ENCODE assay signal across 25 mouse cellular contexts in genomic region chr14:34541896-34542295, GRCm38 (mm10). TPM values are rescaled to one million over a fixed set of nuclear protein-coding genes. Genes with fewer than 3 reads are reported as not detected.
DNase-seq lines count a peak whose midpoint lies in the region; ATAC-seq and TF ChIP-seq lines count a peak whose summit lies in the region.
"Had no signal": no experiment of that assay in that cellular context is flagged by ENCODE, and none has a peak within 500 bp of the region (broad histone marks: within the 10 kb centered on the region; RNA-seq: fewer than 3 reads in every experiment).

No protein-coding gene starts in this region.

- peak overlapping the region; percentile 93 for H3K27ac ChIP-seq in heart, adult 2 months
- H3K27ac ChIP-seq in kidney, embryonic 16.5 days (ENCODE audit: low read length): no peak overlapping the region
- H3K27ac ChIP-seq: forebrain, embryonic 12.5 days; left cerebral cortex, adult 2 months; liver, embryonic 14.5 days; neural tube, embryonic 15.5 days had no signal

- no peak for TF ChIP-seq EP300 in heart, adult 2 months (IDR thresholded peaks at IDR 0.05; ENCODE audit: insufficient read depth, low read depth, low read length)

- no peak for TF ChIP-seq CTCF in heart, adult 2 months (IDR thresholded peaks at IDR 0.05)

- H3K27me3 ChIP-seq in heart, adult 2 months (ENCODE audit: control insufficient read depth, insufficient read depth, low read length): no peaks in the 10 kb centered on the region
- no peaks in the 10 kb centered on the region; the same call in 1 of the 2 replicates for H3K27me3 ChIP-seq in kidney, embryonic 16.5 days (ENCODE audit: insufficient read depth, low read length)
- H3K27me3 ChIP-seq: neural tube, embryonic 15.5 days; Patski had no signal

- H3K9ac ChIP-seq in heart, adult 2 months (ENCODE audit: low read depth, low read length): no peak overlapping the region; the same call in 1 of the 2 replicates
- H3K9ac ChIP-seq in kidney, embryonic 16.5 days (replicated peaks; ENCODE audit: low read length): no peak overlapping the region
- H3K9ac ChIP-seq: forebrain, embryonic 12.5 days; liver, embryonic 14.5 days; neural tube, embryonic 15.5 days had no signal

- intact Hi-C loops in heart, adult 2 months (cut with DNase I): no loop called here

- H3K4me3 ChIP-seq in heart, adult 2 months: no peak overlapping the region
- H3K4me3 ChIP-seq in kidney, embryonic 16.5 days (ENCODE audit: low read length): no peak overlapping the region
- H3K4me3 ChIP-seq: forebrain, embryonic 12.5 days; left cerebral cortex, adult 2 months; myocyte; neural tube, embryonic 15.5 days had no signal

- peaks cover 28% of the 10 kb centered on the region for H3K36me3 ChIP-seq in heart, adult 2 months (ENCODE audit: control insufficient read depth, insufficient read depth, low read length)
- no peaks in the 10 kb centered on the region for H3K36me3 ChIP-seq in kidney, embryonic 16.5 days (ENCODE audit: insufficient read depth, low read length)
- H3K36me3 ChIP-seq: forebrain, embryonic 12.5 days; neural tube, embryonic 15.5 days had no signal

- no peak for TF ChIP-seq POLR2A in heart, adult 2 months (IDR thresholded peaks at IDR 0.05; ENCODE audit: insufficient read depth, low read depth, low read length)

- H3K4me1 ChIP-seq in heart, adult 2 months (ENCODE audit: control insufficient read depth, insufficient read depth, low read length): peaks cover 13% of the 10 kb centered on the region
- peaks cover 4% of the 10 kb centered on the region for H3K4me1 ChIP-seq in kidney, embryonic 16.5 days (ENCODE audit: insufficient read depth, low read length)
- H3K4me1 ChIP-seq: neural tube, embryonic 15.5 days had no signal

- 49% methylated on average over 5 of the region's 5 CpGs for WGBS in heart, adult 2 months
- 79% methylated on average over 5 of the region's 5 CpGs for WGBS in kidney, embryonic 16.5 days

- ATAC-seq in kidney, embryonic 16.5 days (ENCODE audit: low FRiP score, low TSS enrichment): no peak
- ATAC-seq: inflammation-experienced regulatory T-cells, adult 6 months; Patski had no signal

- H3K79me2 ChIP-seq in heart, adult 2 months (replicated peaks; ENCODE audit: control insufficient read depth, insufficient read depth, low read length): no peaks in the 10 kb centered on the region

- no peak overlapping the region for H3K4me2 ChIP-seq in kidney, embryonic 16.5 days (replicated peaks; ENCODE audit: low read depth, low read length)
- H3K4me2 ChIP-seq: forebrain, embryonic 12.5 days; neural tube, embryonic 15.5 days had no signal

- no peaks in the 10 kb centered on the region for H3K9me3 ChIP-seq in kidney, embryonic 16.5 days (ENCODE audit: low read length)
- H3K9me3 ChIP-seq: forebrain, embryonic 12.5 days; neural tube, embryonic 15.5 days had no signal

- DNase-seq in heart, adult 2 months: no peak
- DNase-seq in heart, adult 8-10 months (ENCODE audit: low spot score): no peak
- peak; percentile 38 for DNase-seq in kidney, adult 11 months
- peak; percentile 22 for DNase-seq in R1 (ENCODE audit: low read depth, low spot score)
- peak; percentile 63 for DNase-seq in skeletal muscle tissue, adult 2 months (ENCODE audit: low read depth, low spot score)
- no peak for DNase-seq in retina, embryonic 14.5 days (ENCODE audit: low spot score)
- DNase-seq in embryo, embryonic 9.5 days (ENCODE audit: extremely low spot score): no peak
- DNase-seq: adrenal gland, postnatal 36 days; B cell, adult 2 months; cerebellum, adult 9-11 months; embryo, embryonic 11 days; midbrain, embryonic 14.5 days had no signal

RNA-seq across cellular contexts. Expression of gene 9230112D13Rik, which starts 19.3 kb away (rescaled TPM):
- not detected for total RNA-seq in heart, adult 2 months (2021)
- not detected in 2 replicates for polyA plus RNA-seq in heart, adult 2 months (2012; rRNA removed)
- total RNA-seq in heart, adult 8-10 months (2022): not detected
- not detected in 2 replicates for polyA plus RNA-seq in kidney, embryonic 16.5 days (2015; fragmentation: Nextera tagmentation; extraction: Ambion mirVana)
- total RNA-seq: adrenal gland, postnatal 36 days; granulocyte monocyte progenitor cell, adult 5-6 weeks; heart, postnatal 10 days; left cerebral cortex, adult 2 months; megakaryocyte progenitor cell, adult 5-6 weeks had no signal
- polyA plus RNA-seq: forebrain, embryonic 12.5 days; inflammation-experienced regulatory T-cells, adult 6 months; limb, embryonic 11.5 days; liver, embryonic 14.5 days; lung, embryonic 16.5 days; midbrain, embryonic 14.5 days; myocyte; neural tube, embryonic 15.5 days; Patski had no signal

RNA-seq across cellular contexts. Expression of gene Bmpr1a, which starts 38.8 kb away (rescaled TPM):
- 10 to 100 TPM; 58.4 to 62.5 TPM for total RNA-seq in heart, adult 2 months (2021)
- 13.8 and 38.2 TPM in 2 replicates for polyA plus RNA-seq in heart, adult 2 months (2012; rRNA removed)
- 10 to 100 TPM; 55.7 to 68.2 (median 59.4) TPM for total RNA-seq in heart, adult 8-10 months (2022)
- 24.9 and 38.5 TPM in 2 replicates for polyA plus RNA-seq in kidney, embryonic 16.5 days (2015; fragmentation: Nextera tagmentation; extraction: Ambion mirVana)

RNA-seq across cellular contexts. Expression of gene Ldb3, which starts 46.6 kb away (rescaled TPM):
- 1,000 to 10,000 TPM in 1 of 2 experiments, 100 to 1,000 TPM in 1; 940 to 1,084 TPM for total RNA-seq in heart, adult 2 months (2021)
- 1,077 and 1,138 TPM in 2 replicates for polyA plus RNA-seq in heart, adult 2 months (2012; rRNA removed)
- total RNA-seq in heart, adult 8-10 months (2022): 1,000 to 10,000 TPM; 1,077 to 1,246 (median 1,126) TPM
- polyA plus RNA-seq in kidney, embryonic 16.5 days (2015; fragmentation: Nextera tagmentation; extraction: Ambion mirVana): 2.2 and 2.3 TPM in 2 replicates
- total RNA-seq: granulocyte monocyte progenitor cell, adult 5-6 weeks; megakaryocyte progenitor cell, adult 5-6 weeks had no signal
- polyA plus RNA-seq: inflammation-experienced regulatory T-cells, adult 6 months had no signal

RNA-seq across cellular contexts. Expression of gene Opn4, which starts 58.0 kb away (rescaled TPM):
- total RNA-seq in heart, adult 2 months (2021): 1 to 10 TPM; 2.4 to 2.6 TPM
- polyA plus RNA-seq in heart, adult 2 months (2012; rRNA removed): 7.9 and 9.2 TPM in 2 replicates
- 1 to 10 TPM; 1.7 to 2.5 (median 2.4) TPM for total RNA-seq in heart, adult 8-10 months (2022)
- 0.39 and 0.51 TPM in 2 replicates for polyA plus RNA-seq in kidney, embryonic 16.5 days (2015; fragmentation: Nextera tagmentation; extraction: Ambion mirVana)
- total RNA-seq: adrenal gland, postnatal 36 days; granulocyte monocyte progenitor cell, adult 5-6 weeks; left cerebral cortex, adult 2 months; megakaryocyte progenitor cell, adult 5-6 weeks had no signal
- polyA plus RNA-seq: inflammation-experienced regulatory T-cells, adult 6 months; limb, embryonic 11.5 days; liver, embryonic 14.5 days; midbrain, embryonic 14.5 days; Patski had no signal

Comparison
In these comparisons a context has a peak if more than half of its experiments do, and no peak if none do; other contexts are left out.
1. DNase-seq: peak in kidney, adult 11 months (single experiment), R1 (single experiment) and skeletal muscle tissue, adult 2 months (single experiment); none in heart, adult 2 months (0 of 2), heart, adult 8-10 months (single experiment), retina, embryonic 14.5 days (single experiment) and embryo, embryonic 9.5 days (single experiment).